In genomic region chr12:111907421-111907891, GRCm38 (mm10) we compare ENCODE assay signal across 8 mouse cellular contexts. TPM values are rescaled to one million over a fixed set of nuclear protein-coding genes. Genes with fewer than 3 reads are reported as not detected.
DNase-seq lines count a peak whose midpoint lies in the region; ATAC-seq and TF ChIP-seq lines count a peak whose summit lies in the region.

No protein-coding gene starts in this region.

- H3K27ac ChIP-seq in intestine, embryonic 15.5 days = peak overlapping the region; percentile 93
- H3K27ac ChIP-seq in liver, embryonic 11.5 days (ENCODE audit: low read depth, low read length) = peak overlapping the region; percentile 88
- peak overlapping the region; percentile 90 for H3K27ac ChIP-seq in stomach, embryonic 16.5 days (ENCODE audit: low read length)

- DNase-seq in embryo, embryonic 10.5 days (ENCODE audit: low spot score) = peak; percentile 42
- DNase-seq in embryo, embryonic 11 days = no peak
- DNase-seq in cerebellum, postnatal 25 days = peak; percentile 86 to 87
- DNase-seq in gastrocnemius, postnatal 4 days (ENCODE audit: low spot score in 2 of 2) = peak; percentile 33 to 60
- peak; percentile 65 for DNase-seq in liver, embryonic 11.5 days (ENCODE audit: low spot score)

- no peaks in the 10 kb centered on the region for H3K9me3 ChIP-seq in intestine, embryonic 15.5 days
- no peaks in the 10 kb centered on the region for H3K9me3 ChIP-seq in liver, embryonic 11.5 days (ENCODE audit: control insufficient read depth, low read length)
- no peaks in the 10 kb centered on the region for H3K9me3 ChIP-seq in stomach, embryonic 16.5 days (replicated peaks; ENCODE audit: control insufficient read depth, low read length)

- no peaks in the 10 kb centered on the region for H3K36me3 ChIP-seq in intestine, embryonic 15.5 days
- H3K36me3 ChIP-seq in liver, embryonic 11.5 days (ENCODE audit: control insufficient read depth, insufficient read depth, low read length) = no peaks in the 10 kb centered on the region
- no peaks in the 10 kb centered on the region for H3K36me3 ChIP-seq in myocyte (ENCODE audit: control insufficient read depth, insufficient read depth)
- no peaks in the 10 kb centered on the region for H3K36me3 ChIP-seq in stomach, embryonic 16.5 days (ENCODE audit: control insufficient read depth, insufficient read depth, low read length)

- no peak for TF ChIP-seq POLR2A in myocyte (IDR thresholded peaks at IDR 0.05; ENCODE audit: insufficient read length, low read depth)

- H3K27me3 ChIP-seq in intestine, embryonic 15.5 days (replicated peaks) = no peaks in the 10 kb centered on the region
- peaks cover 6% of the 10 kb centered on the region; the same call in 1 of the 2 replicates for H3K27me3 ChIP-seq in liver, embryonic 11.5 days (replicated peaks; ENCODE audit: control insufficient read depth, insufficient read depth, low read length)
- H3K27me3 ChIP-seq in myocyte (ENCODE audit: control insufficient read depth, insufficient read depth, insufficient read length) = no peaks in the 10 kb centered on the region
- no peaks in the 10 kb centered on the region for H3K27me3 ChIP-seq in stomach, embryonic 16.5 days (ENCODE audit: control insufficient read depth, insufficient read depth, low read length)

- peaks cover 17% of the 10 kb centered on the region; the same call in 1 of the 2 replicates for H3K4me1 ChIP-seq in intestine, embryonic 15.5 days (replicated peaks)
- H3K4me1 ChIP-seq in liver, embryonic 11.5 days (replicated peaks; ENCODE audit: control insufficient read depth, insufficient read depth, low read length) = peaks cover 20% of the 10 kb centered on the region
- H3K4me1 ChIP-seq in stomach, embryonic 16.5 days (ENCODE audit: control insufficient read depth, insufficient read depth, low read length) = peaks cover 10% of the 10 kb centered on the region; the same call in 1 of the 2 replicates

- H3K79me2 ChIP-seq in myocyte (ENCODE audit: control insufficient read depth, insufficient read depth) = peaks cover 10% of the 10 kb centered on the region

- H3ac ChIP-seq in myocyte (ENCODE audit: control insufficient read depth, insufficient read length) = peak overlapping the region; percentile 84

- peak overlapping the region; percentile 92 for H3K4me3 ChIP-seq in intestine, embryonic 15.5 days (replicated peaks)
- peak overlapping the region; percentile 81 for H3K4me3 ChIP-seq in liver, embryonic 11.5 days (ENCODE audit: low read depth, low read length)
- peak overlapping the region; percentile 32 for H3K4me3 ChIP-seq in myocyte
- peak overlapping the region; percentile 78 for H3K4me3 ChIP-seq in stomach, embryonic 16.5 days (replicated peaks; ENCODE audit: low read length)

- peak overlapping the region; percentile 82 for H3K9ac ChIP-seq in intestine, embryonic 15.5 days
- peak overlapping the region; percentile 79 for H3K9ac ChIP-seq in liver, embryonic 11.5 days (ENCODE audit: low read depth, low read length)
- peak overlapping the region; percentile 90 for H3K9ac ChIP-seq in stomach, embryonic 16.5 days (ENCODE audit: low read length)

- peak overlapping the region; percentile 84 for H3K4me2 ChIP-seq in intestine, embryonic 15.5 days (replicated peaks)
- peak overlapping the region; percentile 92 for H3K4me2 ChIP-seq in liver, embryonic 11.5 days
- H3K4me2 ChIP-seq in myocyte (ENCODE audit: low read depth) = peak overlapping the region; percentile 96
- H3K4me2 ChIP-seq in stomach, embryonic 16.5 days (ENCODE audit: low read depth, low read length) = peak overlapping the region; percentile 87

- peak; percentile 69 for ATAC-seq in intestine, embryonic 15.5 days
- ATAC-seq in liver, embryonic 11.5 days (replicated peaks; ENCODE audit: low FRiP score) = peak; percentile 80
- ATAC-seq in stomach, embryonic 16.5 days (ENCODE audit: insufficient read depth, low FRiP score) = peak; percentile 74

- under 1% methylated on average over 28 of the region's 63 CpGs for WGBS in intestine, embryonic 15.5 days
- WGBS in liver, embryonic 11.5 days = 0% methylated on average over 53 of the region's 63 CpGs
- under 1% methylated on average over 40 of the region's 63 CpGs for WGBS in stomach, embryonic 16.5 days

TF ChIP-seq in myocyte, 11 proteins besides CTCF, POLR2A, EP300 and RAD21:
- TF ChIP-seq TCF12 (IDR thresholded peaks at IDR 0.05; ENCODE audit: insufficient read depth, poor library complexity, severe bottlenecking) (no peak), MYOG (IDR thresholded peaks at IDR 0.05; ENCODE audit: control insufficient read depth in 1 of 3, insufficient read depth in 1 of 3, insufficient read length in 2 of 3, low read depth in 2 of 3) (no peak), MYOD1 (IDR thresholded peaks at IDR 0.05; ENCODE audit: control insufficient read depth in 1 of 3, insufficient read length in 2 of 3, low read depth in 2 of 3) (no peak), CEBPB (IDR thresholded peaks at IDR 0.05; ENCODE audit: insufficient read depth, poor library complexity, severe bottlenecking) (no peak), REST (IDR thresholded peaks at IDR 0.05; ENCODE audit: insufficient read depth, insufficient read length) (no peak), E2F4 (IDR thresholded peaks at IDR 0.05; ENCODE audit: insufficient read depth) (no peak), POLR2AphosphoS2 (IDR thresholded peaks at IDR 0.05; ENCODE audit: insufficient read length, low read depth) (no peak), USF1 (IDR thresholded peaks at IDR 0.05; ENCODE audit: low read depth) (no peak), SRF (IDR thresholded peaks at IDR 0.05; ENCODE audit: control insufficient read depth, insufficient read length, low read depth) (no peak), TCF3 (IDR thresholded peaks at IDR 0.05; ENCODE audit: insufficient read length, low read depth) (no peak), MAX (IDR thresholded peaks at IDR 0.05; ENCODE audit: low read depth) (no peak)
TF ChIP-seq in myocyte: peak in this region for 0.

RNA-seq across cellular contexts. Expression of gene Ppp1r13b, which starts 0.5 kb away (rescaled TPM):
- 10 to 100 TPM; 13.1 to 15.8 TPM for total RNA-seq in gastrocnemius, postnatal 4 days (2021)
- polyA plus RNA-seq in intestine, embryonic 15.5 days (2015; fragmentation: Nextera tagmentation; extraction: Ambion mirVana) = 19.8 and 21.7 TPM in 2 replicates
- 10.8 TPM in 2 replicates for polyA plus RNA-seq in liver, embryonic 11.5 days (2014; fragmentation: Nextera tagmentation; extraction: Ambion mirVana)
- polyA plus RNA-seq in myocyte (2012; fragmentation: generic; extraction: Trizol) = 7.4 TPM
- 8.3 and 10.6 TPM in 2 replicates for polyA plus RNA-seq in stomach, embryonic 16.5 days (2015; fragmentation: Nextera tagmentation; extraction: Ambion mirVana)

RNA-seq across cellular contexts. Expression of gene Atp5mpl, which starts 59.3 kb away (rescaled TPM):
- total RNA-seq in gastrocnemius, postnatal 4 days (2021) = 100 to 1,000 TPM; 830 to 852 TPM
- 924 and 941 TPM in 2 replicates for polyA plus RNA-seq in intestine, embryonic 15.5 days (2015; fragmentation: Nextera tagmentation; extraction: Ambion mirVana)
- 702 and 735 TPM in 2 replicates for polyA plus RNA-seq in liver, embryonic 11.5 days (2014; fragmentation: Nextera tagmentation; extraction: Ambion mirVana)
- polyA plus RNA-seq in myocyte (2012; fragmentation: generic; extraction: Trizol) = 645 TPM
- polyA plus RNA-seq in stomach, embryonic 16.5 days (2015; fragmentation: Nextera tagmentation; extraction: Ambion mirVana) = 648 and 711 TPM in 2 replicates

Comparison
In these comparisons a context has a peak if more than half of its experiments do, and no peak if none do; other contexts are left out.
1. H3K4me3 ChIP-seq: peak in every context shown above with its lines; median percentile 92 in intestine, embryonic 15.5 days; 81 in liver, embryonic 11.5 days; 78 in stomach, embryonic 16.5 days; 32 in myocyte.